Mouse (Mus musculus) left cerebral cortex, postnatal 36 days (tissue): Measurements from ENCODE around the gene Il13ra2. TPM values are rescaled to one million over a fixed set of nuclear protein-coding genes. Genes with fewer than 3 reads are reported as not detected.
"Not testable (repeated sequence)": the region's sequence is repeated elsewhere in the genome, so short reads cannot be mapped to it uniquely, and the experiment has no call there.

Source experiments
- DNase-seq, 2 experiments: peaks; one replicate each; pipeline ENCODE4 v3.0.0; 2021 to 2022; ENCODE audit warnings: low spot score in 2 of 2, mixed read lengths in 1 of 2
- intact Hi-C: fragments of 180-260 bp; cut with DNase I; formaldehyde crosslinking; loops from one replicate; pipeline ENCODE4 v1.15.1; 2025
- total RNA-seq, 2 experiments: library from RNA; stranded (reverse); gene quantifications; 2 replicates each; pipeline ENCODE4 v1.2.3; 2021

Gene Il13ra2
- under 1 TPM; 0.59 to 0.69 TPM for total RNA-seq

DNA sequence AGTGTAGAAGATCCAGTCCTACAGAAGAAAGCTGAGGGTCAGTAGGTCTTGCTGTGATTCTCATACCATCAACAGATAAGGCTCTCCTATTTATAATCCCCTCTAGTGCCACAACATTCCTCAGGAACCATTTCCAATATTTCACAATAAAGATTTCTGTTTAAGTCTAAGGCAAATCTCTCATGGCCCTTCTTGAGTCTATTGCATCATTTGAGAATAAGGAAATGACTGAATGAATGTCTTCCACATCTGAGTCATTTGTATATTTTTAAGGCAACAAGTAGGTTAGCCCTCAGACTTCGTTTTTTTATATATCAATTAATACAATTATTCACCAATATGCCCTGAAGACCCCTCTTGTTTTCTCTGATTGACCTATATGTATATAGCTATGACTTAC, at the start of gene Il13ra2:
Gene Il13ra2, minus strand, starts transcription at position 64 of the 400 bp plus-strand sequence.
- intact Hi-C loops = no loop called here
- no peak for DNase-seq

DNA sequence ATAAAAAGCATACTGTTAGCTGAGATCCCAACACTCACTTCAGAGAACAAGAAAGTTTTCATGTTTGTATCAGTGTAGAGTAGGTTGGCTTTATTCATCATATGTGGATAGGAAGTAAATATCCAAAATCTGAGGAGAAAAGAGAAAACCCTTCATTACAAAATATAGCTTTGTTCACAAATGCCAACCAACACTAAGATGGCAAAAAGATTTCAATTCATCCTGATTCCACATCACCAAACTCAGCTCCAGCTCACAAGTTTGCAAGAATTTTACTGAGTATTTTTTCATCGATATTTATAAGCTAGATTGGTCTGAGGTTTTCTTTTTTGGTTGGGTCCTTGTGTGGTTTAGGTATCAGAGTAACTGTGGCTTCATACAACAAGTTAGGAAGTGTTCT, 24.6 kb upstream of the Il13ra2 start, which contains the start of gene Vmn1r239-ps:
Gene Vmn1r239-ps, minus strand, starts transcription at position 101 of the 400 bp plus-strand sequence.
- DNase-seq, intact Hi-C loops: not testable (repeated sequence)

DNA sequence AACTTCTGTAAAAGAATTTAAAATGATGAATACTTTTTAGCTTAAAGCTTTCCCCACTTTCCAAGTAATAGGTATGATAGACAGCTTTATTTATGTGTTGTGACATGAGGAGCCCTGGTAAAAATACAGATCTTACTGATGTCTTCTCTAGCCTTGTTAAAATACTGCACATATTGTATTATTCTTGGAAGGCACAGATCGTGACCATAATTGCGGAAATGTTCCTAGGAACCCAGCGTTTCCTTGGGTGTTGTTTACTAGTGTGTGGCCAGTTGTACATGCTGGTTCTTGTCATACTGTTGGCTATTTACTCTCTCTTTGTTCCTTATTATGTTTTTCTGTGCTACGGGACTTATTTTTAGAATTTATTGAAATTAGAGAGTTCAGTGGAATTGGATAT, 14.4 kb upstream of the Il13ra2 start:
- DNase-seq = no peak
- intact Hi-C loops = no loop called here

DNA sequence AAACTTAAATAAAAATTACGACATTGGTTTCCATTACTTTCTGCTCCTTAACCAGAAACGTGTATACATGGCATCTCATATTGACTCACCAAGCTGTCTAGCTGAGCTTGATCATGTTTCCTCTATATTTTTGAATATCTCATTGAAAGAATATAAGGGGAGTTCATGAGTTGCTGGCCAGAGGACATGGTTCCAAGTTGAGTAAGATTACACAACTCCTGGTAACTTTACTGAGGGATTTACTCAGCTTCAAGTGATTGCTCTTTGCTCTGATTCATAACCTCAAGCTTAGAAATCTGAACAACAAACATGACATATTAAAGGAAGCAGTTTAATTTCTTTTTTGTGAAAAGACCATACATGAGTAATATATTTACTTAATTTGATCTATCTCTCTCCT, 6.4 kb upstream of the Il13ra2 start:
- intact Hi-C loops = no loop called here
- no peak for DNase-seq

DNA sequence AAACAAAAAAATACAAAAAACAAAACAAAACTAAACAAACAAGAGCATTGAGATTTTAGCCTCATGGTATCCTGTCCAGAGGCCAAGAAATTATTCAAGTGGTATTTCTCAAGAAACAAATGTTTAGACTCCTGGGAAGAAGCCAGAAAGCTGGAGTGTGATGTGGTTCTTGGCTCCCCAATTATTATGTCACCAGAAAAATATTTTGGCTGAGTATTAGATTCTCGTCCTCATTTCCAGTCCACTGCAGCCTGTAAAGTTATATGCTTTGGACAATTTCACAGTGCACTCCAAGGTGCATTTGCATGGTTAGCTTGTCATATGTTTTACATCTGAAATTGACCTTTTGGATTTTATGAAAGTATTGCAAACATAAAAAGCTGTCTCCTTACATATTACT, 761 bp upstream of the Il13ra2 start:
- DNase-seq = no peak
- intact Hi-C loops = no loop called here

DNA sequence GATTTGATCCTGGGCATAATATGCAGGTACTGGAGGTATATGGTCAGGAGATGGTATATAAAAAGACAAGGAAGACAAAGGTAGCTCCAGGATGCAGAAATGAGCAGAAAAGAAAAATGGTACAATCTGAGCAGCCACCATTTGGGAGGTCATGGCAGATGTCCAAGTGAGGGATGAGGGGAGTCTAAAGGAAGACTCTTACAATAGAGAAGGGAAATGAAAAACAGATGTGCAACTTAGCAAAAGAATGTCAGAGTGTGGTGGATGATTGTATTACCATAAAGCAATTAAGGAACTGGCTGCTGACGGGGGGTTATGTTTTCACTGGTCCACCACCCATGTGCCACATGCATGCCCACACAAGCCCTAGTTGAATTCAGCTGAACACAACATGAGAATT, 35.5 kb downstream of the Il13ra2 start:
- intact Hi-C loops = no loop called here
- no peak for DNase-seq

DNA sequence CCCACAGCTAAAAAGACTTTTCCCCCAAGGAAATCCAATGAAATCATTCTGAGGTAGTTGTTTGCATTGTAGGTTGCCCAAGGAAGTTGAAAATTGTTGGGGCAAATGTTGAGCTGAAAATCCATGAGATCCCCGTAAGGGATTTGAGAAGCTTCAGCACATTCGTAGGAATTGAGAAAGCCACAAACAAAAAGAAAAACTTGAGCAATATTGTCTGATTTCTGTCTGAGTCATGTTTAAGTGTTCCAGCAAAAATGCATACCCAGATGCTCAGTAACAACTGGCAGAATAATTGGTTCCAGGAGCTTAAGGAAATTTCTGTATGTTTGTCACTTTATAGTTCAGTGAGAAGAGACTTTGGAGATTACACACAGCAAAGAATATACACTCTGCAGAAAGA, 79.8 kb downstream of the Il13ra2 start:
- no peak for DNase-seq
- intact Hi-C loops = no loop called here

Other genes with a start within 250 kb of the Il13ra2 start
- not detected for gene Vmn1r239-ps, start 24.5 kb upstream of the Il13ra2 start, total RNA-seq
- 10 to 100 TPM; 23.2 to 26.1 TPM for gene Lrch2, start 124.9 kb upstream of the Il13ra2 start, total RNA-seq